Mouse (Mus musculus) lung, postnatal 0 days (tissue): ENCODE measurements around the gene Cox7a1.

Experiments
- CTCF ChIP-seq: IDR thresholded peaks from 2 replicates; pipeline ENCODE4 v1.5.1; 2016; ENCODE audit warnings: antibody characterized with exemption, mild to moderate bottlenecking
- EP300 ChIP-seq: IDR thresholded peaks from 2 replicates; pipeline ENCODE4 v1.6.1; 2016; ENCODE audit warnings: antibody characterized with exemption, mild to moderate bottlenecking, control low read depth

DNA sequence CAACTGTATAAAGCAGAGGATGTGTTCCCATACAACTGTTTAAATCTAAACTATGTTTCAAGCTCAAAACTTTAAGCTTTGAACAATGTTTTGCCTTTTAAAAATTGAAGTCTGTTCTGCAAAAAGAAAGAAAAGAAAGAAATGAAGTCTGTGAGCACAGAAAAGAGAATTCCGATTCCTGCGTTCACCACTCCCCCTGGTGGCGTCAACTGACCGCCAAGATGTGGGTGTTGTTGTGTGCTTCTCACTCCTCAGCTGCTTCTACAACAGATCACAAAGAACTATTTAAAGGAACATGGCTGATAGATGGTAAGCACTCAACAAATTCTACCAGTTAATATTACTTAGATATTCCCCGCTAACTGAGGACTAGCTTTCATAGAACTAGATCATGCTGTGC, 20.8 kb upstream of the Cox7a1 start:
- TF ChIP-seq EP300 (no peak), CTCF (no peak)
